8 mouse cellular contexts compared by ENCODE assay signal in the genomic region with DNA sequence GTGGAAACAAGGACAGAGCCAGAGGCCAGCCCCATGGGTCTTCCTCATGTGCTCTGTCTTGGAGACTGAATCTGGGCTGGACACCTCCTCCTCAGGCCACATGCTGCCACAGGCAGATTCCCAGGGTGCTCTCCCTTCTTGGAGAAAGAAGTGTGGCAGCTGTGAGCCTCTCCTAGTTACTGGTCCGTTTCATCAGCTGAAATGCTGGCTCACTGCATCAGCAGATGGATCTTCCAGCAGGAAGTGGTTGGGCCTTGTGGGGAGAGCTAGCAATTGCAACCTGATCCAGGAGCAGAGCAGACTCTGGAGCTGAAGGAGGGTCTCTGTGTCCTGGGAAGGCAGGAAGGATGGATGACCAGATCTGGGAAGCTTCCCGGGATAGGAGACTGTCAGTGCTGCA. TPM values are rescaled to one million over a fixed set of nuclear protein-coding genes. Genes with fewer than 3 reads are reported as not detected.
DNase-seq lines count a peak whose midpoint lies in the region; ATAC-seq and TF ChIP-seq lines count a peak whose summit lies in the region.

No protein-coding gene starts in this region.

- H3K9me3 ChIP-seq in hindbrain, postnatal 0 days (ENCODE audit: low read length), result no peaks in the 10 kb centered on the region
- no peaks in the 10 kb centered on the region for H3K9me3 ChIP-seq in lung, embryonic 14.5 days (ENCODE audit: low read depth, low read length)
- no peaks in the 10 kb centered on the region for H3K9me3 ChIP-seq in stomach, embryonic 14.5 days (ENCODE audit: control insufficient read depth, low read depth, low read length)

- H3K27me3 ChIP-seq in hindbrain, postnatal 0 days (ENCODE audit: insufficient read depth, low read length), result no peaks in the 10 kb centered on the region
- no peaks in the 10 kb centered on the region; the same call in 1 of the 2 replicates for H3K27me3 ChIP-seq in lung, embryonic 14.5 days (ENCODE audit: insufficient read depth, low read length)
- no peaks in the 10 kb centered on the region for H3K27me3 ChIP-seq in stomach, embryonic 14.5 days (ENCODE audit: control insufficient read depth, insufficient read depth, low read length)

- intact Hi-C loops in gastrocnemius, postnatal 14 days (cut with DNase I; ENCODE audit: low total_unique reads), result no loop called here

- H3K9ac ChIP-seq in hindbrain, postnatal 0 days (replicated peaks; ENCODE audit: low read length), result no peak overlapping the region
- no peak overlapping the region for H3K9ac ChIP-seq in lung, embryonic 14.5 days
- no peak overlapping the region for H3K9ac ChIP-seq in stomach, embryonic 14.5 days (replicated peaks; ENCODE audit: low read depth, low read length)

- ATAC-seq in common myeloid progenitor, adult 5-6 weeks (replicated peaks; ENCODE audit: low read depth, poor library complexity, severe bottlenecking), result peak; percentile 69
- peak; percentile 45 for ATAC-seq in hindbrain, postnatal 0 days
- ATAC-seq in lung, embryonic 14.5 days (ENCODE audit: insufficient read depth), result peak; percentile 59
- peak; percentile 51 for ATAC-seq in stomach, embryonic 14.5 days (ENCODE audit: insufficient number of reproducible peaks, insufficient read depth, low FRiP score, low read depth)

- H3K4me2 ChIP-seq in hindbrain, postnatal 0 days (ENCODE audit: low read depth, low read length), result no peak overlapping the region
- no peak overlapping the region for H3K4me2 ChIP-seq in lung, embryonic 14.5 days
- no peak overlapping the region for H3K4me2 ChIP-seq in stomach, embryonic 14.5 days (replicated peaks; ENCODE audit: low read depth, low read length)

- peak; percentile 62 for TF ChIP-seq CTCF in hindbrain, postnatal 0 days (IDR thresholded peaks at IDR 0.05; ENCODE audit: low read depth)
- TF ChIP-seq CTCF in lung, embryonic 14.5 days (IDR thresholded peaks at IDR 0.05; ENCODE audit: low read depth), result peak; percentile 47

- DNase-seq in cerebellum, postnatal 14 days, result peak; percentile 59 to 63
- no peak for DNase-seq in cerebellum, adult 11 months
- peak; percentile 79 for DNase-seq in gastrocnemius, postnatal 14 days
- peak; percentile 71 for DNase-seq in hindbrain, postnatal 0 days (ENCODE audit: low spot score)
- DNase-seq in lung, embryonic 14.5 days, result peak; percentile 63
- no peak for DNase-seq in spleen, postnatal 36 days (ENCODE audit: low spot score in 2 of 2)

- peaks cover 13% of the 10 kb centered on the region for H3K4me1 ChIP-seq in hindbrain, postnatal 0 days (ENCODE audit: insufficient read depth, low read length)
- H3K4me1 ChIP-seq in lung, embryonic 14.5 days (ENCODE audit: insufficient read depth), result peaks cover 8% of the 10 kb centered on the region; the same call in 1 of the 2 replicates
- H3K4me1 ChIP-seq in stomach, embryonic 14.5 days (ENCODE audit: control insufficient read depth, insufficient read depth, low read length), result peaks cover 26% of the 10 kb centered on the region

- WGBS in hindbrain, postnatal 0 days, result 16% methylated on average over 2 of the region's 2 CpGs
- WGBS in lung, embryonic 14.5 days, result 8% methylated on average over 2 of the region's 2 CpGs
- 14% methylated on average over 2 of the region's 2 CpGs for WGBS in stomach, embryonic 14.5 days

- H3K4me3 ChIP-seq in hindbrain, postnatal 0 days (ENCODE audit: low read length), result no peak overlapping the region
- no peak overlapping the region for H3K4me3 ChIP-seq in lung, embryonic 14.5 days (ENCODE audit: low read depth, low read length)
- H3K4me3 ChIP-seq in stomach, embryonic 14.5 days (ENCODE audit: low read depth, low read length), result no peak overlapping the region

- no peaks in the 10 kb centered on the region for H3K36me3 ChIP-seq in hindbrain, postnatal 0 days (ENCODE audit: insufficient read depth, low read length)
- H3K36me3 ChIP-seq in lung, embryonic 14.5 days (ENCODE audit: insufficient read depth), result no peaks in the 10 kb centered on the region
- no peaks in the 10 kb centered on the region for H3K36me3 ChIP-seq in stomach, embryonic 14.5 days (ENCODE audit: control insufficient read depth, insufficient read depth, low read length)

- peak overlapping the region; percentile 22; the same call in 1 of the 2 replicates for H3K27ac ChIP-seq in hindbrain, postnatal 0 days
- H3K27ac ChIP-seq in lung, embryonic 14.5 days (ENCODE audit: low read depth), result peak overlapping the region; percentile 58; the same call in 1 of the 2 replicates
- peak overlapping the region; percentile 90 for H3K27ac ChIP-seq in stomach, embryonic 14.5 days (ENCODE audit: low read length)

RNA-seq across cellular contexts. Expression of a gene that starts 50.3 kb away (rescaled TPM):
- total RNA-seq in common myeloid progenitor, adult 5-6 weeks (2017), result not detected in 2 replicates
- 1 to 10 TPM; 2.6 to 3.5 TPM for total RNA-seq in gastrocnemius, postnatal 14 days (2021)
- total RNA-seq in hindbrain, postnatal 0 days (2014; rRNA removed), result 19.9 and 20.2 TPM in 2 replicates
- polyA plus RNA-seq in hindbrain, postnatal 0 days (2015; fragmentation: Nextera tagmentation; extraction: Ambion mirVana), result 11.1 and 11.6 TPM in 2 replicates
- polyA plus RNA-seq in lung, embryonic 14.5 days (2014; fragmentation: Nextera tagmentation; extraction: Ambion mirVana), result 2.3 and 2.5 TPM in 2 replicates
- 17.2 and 17.5 TPM in 2 replicates for polyA plus RNA-seq in stomach, embryonic 14.5 days (2014; fragmentation: Nextera tagmentation; extraction: Ambion mirVana)

RNA-seq across cellular contexts. Expression of a gene that starts 53.0 kb away (rescaled TPM):
- 16.1 and 18.9 TPM in 2 replicates for total RNA-seq in common myeloid progenitor, adult 5-6 weeks (2017)
- total RNA-seq in gastrocnemius, postnatal 14 days (2021), result 1 to 10 TPM; 5.6 to 5.9 TPM
- 7.2 and 9.4 TPM in 2 replicates for total RNA-seq in hindbrain, postnatal 0 days (2014; rRNA removed)
- 4.5 and 6.1 TPM in 2 replicates for polyA plus RNA-seq in hindbrain, postnatal 0 days (2015; fragmentation: Nextera tagmentation; extraction: Ambion mirVana)
- 9.2 and 10.4 TPM in 2 replicates for polyA plus RNA-seq in lung, embryonic 14.5 days (2014; fragmentation: Nextera tagmentation; extraction: Ambion mirVana)
- 9.2 and 10.0 TPM in 2 replicates for polyA plus RNA-seq in stomach, embryonic 14.5 days (2014; fragmentation: Nextera tagmentation; extraction: Ambion mirVana)

Comparison
In these comparisons a context has a peak if more than half of its experiments do, and no peak if none do; other contexts are left out.
1. DNase-seq: peak in cerebellum, postnatal 14 days (2 of 2), gastrocnemius, postnatal 14 days (single experiment), hindbrain, postnatal 0 days (single experiment) and lung, embryonic 14.5 days (single experiment); none in cerebellum, adult 11 months (single experiment) and spleen, postnatal 36 days (0 of 2).
2. H3K27ac ChIP-seq: peak in every context shown above with its lines; median percentile 90 in stomach, embryonic 14.5 days; 58 in lung, embryonic 14.5 days; 22 in hindbrain, postnatal 0 days.
3. Peak in every context shown above with its lines, with median percentiles within 50 percentile points of each other: ATAC-seq.